Mouse (Mus musculus): Measurements from ENCODE around the gene Ubap1. TPM values are rescaled to one million over a fixed set of nuclear protein-coding genes. Genes with fewer than 3 reads are reported as not detected.
A peak's percentile ranks its signal among the peaks of the same experiment; 100 is the strongest.

The Ubap1 gene
- polyA plus RNA-seq, 1 experiment from 2014 or later = 61.4 TPM

- Histone ChIP-seq H3K27me3 (replicated peaks; ENCODE audit: low read depth, poor library complexity, severe bottlenecking) (no peaks in the 10 kb centered on the region), H3K27ac (replicated peaks) (no peak overlapping the region), H3K4me3 (no peak overlapping the region), H3K4me1 (no peaks in the 10 kb centered on the region), H3K9me3 (no peaks in the 10 kb centered on the region), H3K36me3 (replicated peaks) (peaks cover 69% of the 10 kb centered on the region)
- WGBS = 92% methylated on average over 4 of the region's 4 CpGs
- no peak for DNase-seq (ENCODE audit: low spot score)
These were observed 19.4 kb downstream of the Ubap1 start for GRCm38 (mm10) chr4:41368198-41368597.

- H3K4me1 ChIP-seq = no peaks in the 10 kb centered on the region
- no peak overlapping the region for H3K4me3 ChIP-seq
- no peak overlapping the region for H3K27ac ChIP-seq (replicated peaks)
- H3K9me3 ChIP-seq = no peaks in the 10 kb centered on the region
- WGBS = 95% methylated on average over 9 of the region's 9 CpGs
- no peaks in the 10 kb centered on the region for H3K27me3 ChIP-seq (replicated peaks; ENCODE audit: low read depth, poor library complexity, severe bottlenecking)
- DNase-seq (ENCODE audit: low spot score) = no peak
- H3K36me3 ChIP-seq (replicated peaks) = peaks cover 85% of the 10 kb centered on the region
These were observed 21.1 kb downstream of the Ubap1 start for GRCm38 (mm10) chr4:41369702-41370437.

GRCm38 (mm10) chr4:41377567-41377966, 28.8 kb downstream of the Ubap1 start:
- no peak for DNase-seq (ENCODE audit: low spot score)
- Histone ChIP-seq H3K4me3 (no peak overlapping the region), H3K27ac (replicated peaks) (no peak overlapping the region), H3K27me3 (replicated peaks; ENCODE audit: low read depth, poor library complexity, severe bottlenecking) (no peaks in the 10 kb centered on the region), H3K9me3 (no peaks in the 10 kb centered on the region), H3K4me1 (no peaks in the 10 kb centered on the region), H3K36me3 (replicated peaks) (peaks cover 100% of the 10 kb centered on the region)

GRCm38 (mm10) chr4:41381213-41381950, 32.6 kb downstream of the Ubap1 start:
- Histone ChIP-seq H3K4me1 (no peaks in the 10 kb centered on the region), H3K4me3 (no peak overlapping the region), H3K27me3 (replicated peaks; ENCODE audit: low read depth, poor library complexity, severe bottlenecking) (no peaks in the 10 kb centered on the region), H3K27ac (replicated peaks) (no peak overlapping the region), H3K9me3 (no peaks in the 10 kb centered on the region), H3K36me3 (replicated peaks) (peaks cover 96% of the 10 kb centered on the region)
- 93% methylated on average over 5 of the region's 5 CpGs for WGBS
- DNase-seq (ENCODE audit: low spot score) = no peak

GRCm38 (mm10) chr4:41386412-41386975, 37.7 kb downstream of the Ubap1 start:
- H3K36me3 ChIP-seq (replicated peaks) = peaks cover 96% of the 10 kb centered on the region
- WGBS = 89% methylated on average over 1 of the region's 1 CpGs
- DNase-seq (ENCODE audit: low spot score) = no peak

GRCm38 (mm10) chr4:41387755-41388469, 39.1 kb downstream of the Ubap1 start:
- H3K36me3 ChIP-seq (replicated peaks) = peaks cover 96% of the 10 kb centered on the region
- no peaks in the 10 kb centered on the region for H3K27me3 ChIP-seq (replicated peaks; ENCODE audit: low read depth, poor library complexity, severe bottlenecking)
- no peaks in the 10 kb centered on the region for H3K9me3 ChIP-seq
- H3K27ac ChIP-seq (replicated peaks) = no peak overlapping the region
- no peaks in the 10 kb centered on the region for H3K4me1 ChIP-seq
- DNase-seq (ENCODE audit: low spot score) = no peak
- no peak overlapping the region for H3K4me3 ChIP-seq
- 86% methylated on average over 7 of the region's 7 CpGs for WGBS

More at GRCm38 (mm10) chr4:41386412-41386975, 37.7 kb downstream of the Ubap1 start:
- H3K27ac ChIP-seq (replicated peaks) = no peak overlapping the region
- no peak overlapping the region for H3K4me3 ChIP-seq
- H3K27me3 ChIP-seq (replicated peaks; ENCODE audit: low read depth, poor library complexity, severe bottlenecking) = no peaks in the 10 kb centered on the region
- no peaks in the 10 kb centered on the region for H3K4me1 ChIP-seq
- H3K9me3 ChIP-seq = no peaks in the 10 kb centered on the region

- Histone ChIP-seq H3K9me3 (no peaks in the 10 kb centered on the region), H3K27ac (replicated peaks) (no peak overlapping the region), H3K27me3 (replicated peaks; ENCODE audit: low read depth, poor library complexity, severe bottlenecking) (no peaks in the 10 kb centered on the region), H3K36me3 (replicated peaks) (peaks cover 96% of the 10 kb centered on the region), H3K4me3 (no peak overlapping the region), H3K4me1 (no peaks in the 10 kb centered on the region)
- WGBS = 83% methylated on average over 5 of the region's 5 CpGs
- DNase-seq (ENCODE audit: low spot score) = no peak
These were observed 39.8 kb downstream of the Ubap1 start for GRCm38 (mm10) chr4:41388616-41389015.

GRCm38 (mm10) chr4:41389240-41389639, 40.4 kb downstream of the Ubap1 start:
- 90% methylated on average over 5 of the region's 5 CpGs for WGBS
- H3K4me3 ChIP-seq = no peak overlapping the region
- H3K4me1 ChIP-seq = no peaks in the 10 kb centered on the region
- no peak for DNase-seq (ENCODE audit: low spot score)
- peaks cover 96% of the 10 kb centered on the region for H3K36me3 ChIP-seq (replicated peaks)
- H3K27me3 ChIP-seq (replicated peaks; ENCODE audit: low read depth, poor library complexity, severe bottlenecking) = no peaks in the 10 kb centered on the region
- H3K9me3 ChIP-seq = no peaks in the 10 kb centered on the region
- H3K27ac ChIP-seq (replicated peaks) = no peak overlapping the region

GRCm38 (mm10) chr4:41390122-41390521, 41.3 kb downstream of the Ubap1 start:
- H3K4me1 ChIP-seq = no peaks in the 10 kb centered on the region
- H3K27ac ChIP-seq (replicated peaks) = no peak overlapping the region
- H3K36me3 ChIP-seq (replicated peaks) = peaks cover 96% of the 10 kb centered on the region
- no peaks in the 10 kb centered on the region for H3K9me3 ChIP-seq
- no peaks in the 10 kb centered on the region for H3K27me3 ChIP-seq (replicated peaks; ENCODE audit: low read depth, poor library complexity, severe bottlenecking)
- peak; percentile 76 for DNase-seq (ENCODE audit: low spot score)
- 31% methylated on average over 3 of the region's 3 CpGs for WGBS
- no peak overlapping the region for H3K4me3 ChIP-seq

GRCm38 (mm10) chr4:41391015-41391414, 42.2 kb downstream of the Ubap1 start:
- no peak for DNase-seq (ENCODE audit: low spot score)
- H3K9me3 ChIP-seq = no peaks in the 10 kb centered on the region
- H3K36me3 ChIP-seq (replicated peaks) = peaks cover 99% of the 10 kb centered on the region
- H3K27me3 ChIP-seq (replicated peaks; ENCODE audit: low read depth, poor library complexity, severe bottlenecking) = no peaks in the 10 kb centered on the region
- 89% methylated on average over 2 of the region's 2 CpGs for WGBS
- H3K4me3 ChIP-seq = no peak overlapping the region
- H3K27ac ChIP-seq (replicated peaks) = no peak overlapping the region
- no peaks in the 10 kb centered on the region for H3K4me1 ChIP-seq

- Histone ChIP-seq H3K27ac (replicated peaks) (no peak overlapping the region), H3K36me3 (replicated peaks) (peaks cover 95% of the 10 kb centered on the region), H3K4me1 (no peaks in the 10 kb centered on the region), H3K4me3 (no peak overlapping the region), H3K27me3 (replicated peaks; ENCODE audit: low read depth, poor library complexity, severe bottlenecking) (no peaks in the 10 kb centered on the region), H3K9me3 (no peaks in the 10 kb centered on the region)
- no peak for DNase-seq (ENCODE audit: low spot score)
- WGBS = 86% methylated on average over 9 of the region's 9 CpGs
These were observed 45.9 kb downstream of the Ubap1 start for GRCm38 (mm10) chr4:41394651-41395050.

- no peaks in the 10 kb centered on the region for H3K4me1 ChIP-seq
- H3K4me3 ChIP-seq = no peak overlapping the region
- no peaks in the 10 kb centered on the region for H3K27me3 ChIP-seq (replicated peaks; ENCODE audit: low read depth, poor library complexity, severe bottlenecking)
- no peaks in the 10 kb centered on the region for H3K9me3 ChIP-seq
- H3K36me3 ChIP-seq (replicated peaks) = peaks cover 89% of the 10 kb centered on the region
- no peak overlapping the region for H3K27ac ChIP-seq (replicated peaks)
- DNase-seq (ENCODE audit: low spot score) = no peak
- WGBS = 88% methylated on average over 6 of the region's 6 CpGs
These were observed 49.6 kb downstream of the Ubap1 start for GRCm38 (mm10) chr4:41398353-41398752.
